Mouse (Mus musculus) cerebellum, adult 2 months (tissue): Measurements from ENCODE around the gene Ror2. TPM values are rescaled to one million over a fixed set of nuclear protein-coding genes. Genes with fewer than 3 reads are reported as not detected.

Experiments used
- DNase-seq, 2 experiments: peaks; one replicate each; pipeline ENCODE4 v3.0.0; 2021
- H3K27ac ChIP-seq: fragments of 200-500 bp; 2 replicates; pipeline ENCODE4 v1.5.1; 2012; ENCODE audit warnings: low read length, control low read depth, inconsistent platforms; ENCODE audit not compliant: insufficient read depth
- H3K27me3 ChIP-seq: fragments of 200-500 bp; 2 replicates; pipeline ENCODE4 v1.6.1; 2012; ENCODE audit warnings: inconsistent platforms, mild to moderate bottlenecking, low read length, moderate library complexity; ENCODE audit not compliant: control insufficient read depth, insufficient read depth
- H3K4me1 ChIP-seq: fragments of 200-500 bp; 2 replicates; pipeline ENCODE4 v1.6.1; 2011; ENCODE audit warnings: low read length; ENCODE audit not compliant: control insufficient read depth, insufficient read depth
- H3K4me3 ChIP-seq: fragments of 200-500 bp; replicated peaks from 2 replicates; pipeline ENCODE3; 2011; ENCODE audit warnings: mild to moderate bottlenecking, low read depth, low read length, control low read depth; ENCODE audit not compliant: insufficient read depth
- CTCF ChIP-seq: fragments of 200-500 bp; IDR thresholded peaks from 2 replicates; pipeline ENCODE4 v1.5.1; 2011; ENCODE audit warnings: low read depth, mild to moderate bottlenecking, control low read depth, low read length, moderate library complexity, borderline replicate concordance; ENCODE audit not compliant: insufficient read depth
- POLR2A ChIP-seq: fragments of 200-500 bp; IDR thresholded peaks from 2 replicates; pipeline ENCODE4 v1.6.1; 2011; ENCODE audit warnings: low read length, control low read depth, borderline replicate concordance; ENCODE audit not compliant: insufficient read depth
- WGBS: fragments of 180-500 bp; shearing (Covaris S2); methylation state at CpG from one replicate; pipeline ENCODE4 v1.1.7; 2018; 5-methylcytosine and 5-hydroxymethylcytosine counted together
- polyA plus RNA-seq: library from polyadenylated mRNA; depleted of rRNA; stranded (reverse); fragments of >200 nt; gene quantifications from 2 replicates; pipeline ENCODE4 v1.2.3, GENCODE M21; 2012

Ror2 gene
- polyA plus RNA-seq, 1 experiment = 1.1 TPM

DNA sequence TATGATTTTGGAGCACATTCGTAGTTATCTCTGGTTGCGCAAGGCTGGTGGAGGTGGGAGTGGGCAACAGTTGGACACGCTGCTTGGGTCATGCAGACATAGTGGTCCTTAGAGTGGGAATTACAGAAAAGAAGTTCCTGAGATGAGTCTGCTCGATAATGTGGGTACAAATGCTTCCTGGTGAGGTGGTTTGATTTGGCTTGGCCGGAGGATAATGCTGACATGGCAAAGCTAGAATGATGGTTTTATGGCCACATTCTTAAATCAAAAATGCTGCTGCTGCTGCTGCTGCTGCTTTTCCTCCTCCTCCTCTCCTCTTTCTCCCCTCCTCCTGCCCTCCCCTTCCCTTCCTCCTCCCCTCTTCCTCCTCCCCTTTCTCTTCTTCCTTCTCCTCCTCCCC is 24.5 kb upstream of the Ror2 start:
- Histone ChIP-seq H3K4me3 (no peak overlapping the region), H3K27ac (no peak overlapping the region), H3K27me3 (no peaks in the 10 kb centered on the region; the same call in 1 of the 2 replicates), H3K4me1 (peaks cover 5% of the 10 kb centered on the region)
- DNase-seq = no peak
- TF ChIP-seq POLR2A (no peak), CTCF (no peak)
- 91% methylated on average over 5 of the region's 5 CpGs for WGBS

DNA sequence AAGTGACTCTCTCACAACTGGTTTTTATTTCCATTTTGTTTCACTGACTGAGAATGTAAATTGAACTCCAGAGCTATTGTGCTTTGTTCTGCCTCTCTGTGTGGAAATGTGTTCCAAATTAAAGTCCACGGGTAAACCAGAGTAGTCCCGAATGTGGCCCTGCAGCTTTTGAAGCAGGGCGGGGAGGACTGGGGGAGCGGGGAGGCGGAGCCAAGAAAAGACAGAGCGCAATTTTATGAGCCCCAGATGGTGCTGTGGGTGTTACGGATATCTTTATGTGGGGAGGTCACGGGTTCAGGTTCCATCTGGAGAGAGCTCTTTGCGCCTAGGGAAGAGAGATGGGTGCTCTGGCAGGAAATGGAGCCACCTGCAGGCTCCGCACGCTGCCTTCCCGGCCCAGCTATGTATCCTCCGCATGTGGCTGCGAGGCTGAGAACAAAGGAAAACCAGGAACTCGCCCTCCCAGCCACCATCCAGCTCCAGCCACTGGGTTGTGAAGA is 23.8 kb upstream of the Ror2 start:
- Histone ChIP-seq H3K27me3 (no peaks in the 10 kb centered on the region; the same call in 1 of the 2 replicates), H3K4me1 (peaks cover 5% of the 10 kb centered on the region), H3K27ac (no peak overlapping the region), H3K4me3 (no peak overlapping the region)
- TF ChIP-seq CTCF (no peak), POLR2A (no peak)
- no peak for DNase-seq
- whole genome bisulfite sequencing = 3% methylated on average over 15 of the region's 15 CpGs

DNA sequence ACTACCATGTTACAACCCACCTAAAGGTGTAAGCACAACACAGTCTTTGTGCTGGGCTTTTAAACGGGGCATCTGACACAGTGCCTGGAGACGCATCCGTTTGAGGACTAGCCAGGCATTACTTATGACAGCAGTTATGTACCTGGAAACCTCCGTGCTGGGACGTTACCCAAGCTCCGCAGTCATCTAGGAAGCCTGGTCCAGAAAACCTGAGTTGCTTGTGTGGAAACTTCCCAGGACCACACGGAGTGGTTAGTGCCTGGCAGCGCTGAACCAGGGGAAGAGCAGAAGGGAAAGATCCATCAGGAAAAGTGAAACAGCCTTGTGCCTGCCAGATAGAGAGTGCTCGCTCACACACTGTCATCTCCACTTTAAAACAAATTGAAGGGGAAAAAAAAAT is 23.2 kb upstream of the Ror2 start:
- DNase-seq = no peak
- WGBS = 5% methylated on average over 9 of the region's 9 CpGs
- H3K4me3 ChIP-seq = peak overlapping the region; percentile 28

DNA sequence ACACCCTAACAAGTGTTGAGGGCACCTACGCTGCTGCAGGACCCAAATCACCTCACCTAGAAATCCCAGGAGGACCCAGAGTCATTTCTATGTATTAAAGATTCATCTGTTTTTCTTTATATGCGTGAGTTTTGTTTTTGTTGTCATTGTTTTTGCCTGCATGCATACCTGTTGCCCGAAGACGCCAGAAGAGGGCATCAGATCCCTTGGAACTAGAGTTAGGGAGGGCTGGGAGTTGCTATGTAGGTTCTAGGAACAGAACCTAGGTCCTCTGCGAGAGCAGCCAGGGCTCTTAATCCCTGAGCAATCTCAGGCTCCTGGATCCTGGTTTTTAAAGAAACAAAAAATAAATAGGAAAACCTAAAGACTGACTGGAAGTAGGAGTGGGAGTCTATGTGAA is 20.9 kb upstream of the Ror2 start:
- no peak overlapping the region for H3K27ac ChIP-seq
- no peaks in the 10 kb centered on the region; the same call in 1 of the 2 replicates for H3K27me3 ChIP-seq
- TF ChIP-seq CTCF = no peak
- no peak for TF ChIP-seq POLR2A
- H3K4me3 ChIP-seq = no peak overlapping the region
- 72% methylated on average over 5 of the region's 5 CpGs for WGBS
- H3K4me1 ChIP-seq = peaks cover 5% of the 10 kb centered on the region
- no peak for DNase-seq

More for the DNA sequence above, 23.2 kb upstream of the Ror2 start:
- Histone ChIP-seq H3K27me3 (no peaks in the 10 kb centered on the region; the same call in 1 of the 2 replicates), H3K27ac (no peak overlapping the region), H3K4me1 (peaks cover 5% of the 10 kb centered on the region)
- TF ChIP-seq CTCF = no peak
- no peak for TF ChIP-seq POLR2A

DNA sequence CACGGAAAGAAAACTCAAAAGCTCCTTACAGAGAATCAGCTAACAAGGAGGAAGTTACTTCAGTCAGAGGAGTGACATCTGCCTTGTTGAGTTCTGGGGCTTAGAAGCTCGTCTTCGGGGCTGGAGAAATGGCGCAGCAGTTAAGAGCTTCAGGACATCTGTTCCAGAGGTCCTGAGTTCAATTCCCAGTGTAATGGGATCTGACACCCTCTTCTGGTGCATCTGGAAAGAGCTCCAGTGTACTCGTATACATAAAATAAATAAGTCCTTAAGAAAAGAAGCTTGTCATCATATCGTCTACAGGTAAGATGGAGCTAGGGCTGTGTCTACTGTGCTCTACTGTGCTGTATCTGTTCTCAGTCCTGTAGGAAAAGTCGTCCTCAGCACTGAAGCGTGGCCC is 19.3 kb upstream of the Ror2 start:
- TF ChIP-seq CTCF (no peak), POLR2A (no peak)
- H3K27ac ChIP-seq = no peak overlapping the region
- H3K27me3 ChIP-seq = no peaks in the 10 kb centered on the region; the same call in 1 of the 2 replicates
- peaks cover 5% of the 10 kb centered on the region for H3K4me1 ChIP-seq
- H3K4me3 ChIP-seq = no peak overlapping the region
- WGBS = 83% methylated on average over 8 of the region's 8 CpGs
- no peak for DNase-seq

DNA sequence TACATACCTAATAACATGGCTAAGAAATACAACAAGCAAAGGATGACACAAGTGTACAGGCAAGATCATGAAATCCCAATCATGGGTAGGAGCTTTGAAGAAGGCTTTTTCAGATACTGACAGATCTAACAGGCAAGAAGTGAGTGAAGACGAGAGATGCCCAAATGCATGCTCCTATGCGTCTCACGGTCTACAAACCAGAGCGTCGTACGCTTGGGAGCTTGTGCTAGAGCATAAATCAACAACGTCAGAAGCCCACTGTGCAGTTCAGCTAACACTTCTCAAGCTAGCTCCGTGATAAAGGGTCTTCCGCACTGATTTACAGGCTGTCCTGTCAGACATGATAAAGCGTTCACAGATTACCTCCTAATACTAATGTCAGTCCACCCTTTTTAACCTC is 16.8 kb upstream of the Ror2 start:
- no peak for TF ChIP-seq POLR2A
- TF ChIP-seq CTCF = no peak
- no peak for DNase-seq
- no peak overlapping the region for H3K27ac ChIP-seq
- no peak overlapping the region for H3K4me3 ChIP-seq
- H3K27me3 ChIP-seq = no peaks in the 10 kb centered on the region; the same call in 1 of the 2 replicates
- no peaks in the 10 kb centered on the region for H3K4me1 ChIP-seq
- WGBS = 82% methylated on average over 10 of the region's 10 CpGs

DNA sequence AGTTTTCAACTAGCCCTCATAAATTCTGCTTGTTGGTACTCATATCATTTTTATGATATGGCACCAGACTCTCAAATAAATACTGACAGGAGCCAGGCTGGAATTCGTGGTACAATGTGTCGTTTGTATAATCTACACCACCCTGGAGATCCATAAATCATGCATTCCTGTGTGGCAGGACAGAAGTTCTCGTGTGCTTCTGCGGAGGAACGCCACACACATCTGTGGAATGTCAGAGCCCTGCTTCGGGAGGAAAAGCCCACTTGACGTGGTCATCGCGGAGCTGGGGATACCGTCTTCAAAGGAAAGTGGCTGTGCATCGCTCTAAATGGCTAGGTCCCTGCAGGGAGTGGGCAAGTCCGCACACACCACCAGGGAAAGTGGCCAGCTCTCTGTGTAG is 7.1 kb upstream of the Ror2 start:
- Histone ChIP-seq H3K4me3 (no peak overlapping the region), H3K27ac (no peak overlapping the region), H3K27me3 (no peaks in the 10 kb centered on the region), H3K4me1 (no peaks in the 10 kb centered on the region)
- TF ChIP-seq POLR2A (no peak), CTCF (no peak)
- 78% methylated on average over 12 of the region's 12 CpGs for WGBS
- DNase-seq = no peak

DNA sequence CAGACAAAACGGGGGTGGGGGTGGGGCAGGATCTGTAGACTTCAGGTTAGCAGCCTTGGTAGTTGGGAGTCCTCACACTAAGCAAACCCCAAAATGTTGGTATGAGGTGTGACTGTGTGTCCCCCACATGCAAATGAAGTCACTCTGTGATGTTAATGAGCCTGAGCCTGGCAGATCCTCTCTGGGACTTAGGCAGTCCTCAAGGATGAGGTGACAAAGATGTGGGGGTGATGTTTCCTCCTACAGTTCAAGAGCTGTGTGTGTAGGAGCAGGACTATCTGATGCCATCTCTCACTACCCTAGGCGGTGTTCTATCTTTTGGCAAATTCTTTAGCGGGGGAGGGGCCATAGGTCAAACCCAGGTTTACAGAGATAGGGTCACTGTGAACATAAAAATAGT is 6.3 kb upstream of the Ror2 start:
- Histone ChIP-seq H3K27ac (no peak overlapping the region), H3K27me3 (no peaks in the 10 kb centered on the region), H3K4me3 (no peak overlapping the region), H3K4me1 (no peaks in the 10 kb centered on the region)
- no peak for TF ChIP-seq POLR2A
- no peak for TF ChIP-seq CTCF
- 53% methylated on average over 3 of the region's 3 CpGs for WGBS
- DNase-seq = no peak

DNA sequence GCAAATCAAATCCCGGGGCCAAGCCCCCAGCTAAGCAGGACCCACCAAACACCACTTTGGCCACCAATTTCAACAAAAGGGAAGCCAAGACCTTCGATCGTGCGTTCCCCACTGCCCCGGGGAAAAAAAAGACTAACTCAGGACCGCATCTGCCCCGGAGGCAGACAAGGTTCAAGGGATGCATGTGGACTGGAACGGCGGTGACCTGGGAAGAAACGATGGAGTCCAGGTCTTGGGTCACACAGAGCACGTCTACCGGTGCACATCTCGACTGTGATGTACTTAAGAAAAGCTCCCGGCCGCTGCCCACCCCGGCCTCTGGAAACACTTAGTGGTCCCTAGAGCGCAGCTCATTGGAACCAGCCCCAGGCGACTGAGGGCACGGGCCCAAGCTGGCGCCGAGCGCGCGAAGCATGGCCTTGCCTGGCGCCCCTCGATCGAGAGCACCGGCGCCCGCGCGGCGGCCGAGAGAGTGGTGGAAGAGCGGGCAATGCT is 616 bp downstream of the Ror2 start:
- no peak for DNase-seq
- Histone ChIP-seq H3K4me1 (no peaks in the 10 kb centered on the region), H3K27ac (no peak overlapping the region), H3K27me3 (no peaks in the 10 kb centered on the region; the same call in 1 of the 2 replicates), H3K4me3 (no peak overlapping the region)
- TF ChIP-seq CTCF = no peak
- no peak for TF ChIP-seq POLR2A
- 1% methylated on average over 35 of the region's 35 CpGs for WGBS
